Mouse (Mus musculus) hindbrain, embryonic 11.5 days (tissue): ENCODE results near the gene Cic. TPM values are rescaled to one million over a fixed set of nuclear protein-coding genes. Genes with fewer than 3 reads are reported as not detected.

ENCODE experiments used
- ATAC-seq: fragments of 200-750 bp; cut with Nextera tagmentation; 2 replicates; pipeline ENCODE4 v1.8.0; 2017; ENCODE audit warnings: mild to moderate bottlenecking, moderate TSS enrichment, moderate library complexity; ENCODE audit not compliant: low FRiP score
- DNase-seq: peaks from one replicate; pipeline ENCODE4 v3.0.0-alpha.2; 2015; ENCODE audit warnings: low spot score
- H3K27ac ChIP-seq: fragments of 300-500 bp; sonication (generic); 2 replicates; pipeline ENCODE4 v1.5.1; 2014; ENCODE audit warnings: mild to moderate bottlenecking, low read depth, low read length
- H3K27me3 ChIP-seq: fragments of 300-500 bp; sonication (generic); 2 replicates; pipeline ENCODE4 v1.6.1; 2014; ENCODE audit warnings: mild to moderate bottlenecking, low read length, moderate library complexity, mixed read lengths; ENCODE audit not compliant: control insufficient read depth, insufficient read depth
- H3K36me3 ChIP-seq: fragments of 300-500 bp; sonication (generic); 2 replicates; pipeline ENCODE4 v1.6.1; 2014; ENCODE audit warnings: mild to moderate bottlenecking, low read length, moderate library complexity, mixed read lengths; ENCODE audit not compliant: control insufficient read depth, insufficient read depth
- H3K4me1 ChIP-seq: fragments of 300-500 bp; sonication (generic); replicated peaks from 2 replicates; pipeline ENCODE4 v1.6.1; 2014; ENCODE audit warnings: low read length, mixed read lengths; ENCODE audit not compliant: control insufficient read depth, insufficient read depth
- H3K4me2 ChIP-seq: fragments of 300-500 bp; sonication (generic); replicated peaks from 2 replicates; pipeline ENCODE4 v1.6.1; 2014; ENCODE audit warnings: mild to moderate bottlenecking, low read depth, low read length
- H3K4me3 ChIP-seq: fragments of 300-500 bp; sonication (generic); 2 replicates; pipeline ENCODE4 v1.5.1; 2014; ENCODE audit warnings: low read depth, low read length
- H3K9ac ChIP-seq: fragments of 300-500 bp; sonication (generic); 2 replicates; pipeline ENCODE4 v1.6.1; 2014; ENCODE audit warnings: low read depth, low read length
- H3K9me3 ChIP-seq: fragments of 300-500 bp; sonication (generic); 2 replicates; pipeline ENCODE4 v1.6.1; 2016; ENCODE audit warnings: low read length; ENCODE audit not compliant: control insufficient read depth
- WGBS: fragments of 180-500 bp; shearing (Covaris S2); extraction: QIAGEN DNeasy Blood & Tissue Kit; methylation state at CpG from one replicate; pipeline ENCODE4 v1.1.7; 2014; 5-methylcytosine and 5-hydroxymethylcytosine counted together
- polyA plus RNA-seq: library from polyadenylated mRNA; unstranded; fragments of >200 nt; fragmentation: Nextera tagmentation; extraction: Ambion mirVana; gene quantifications from 2 replicates; pipeline ENCODE4 v1.2.1, GENCODE M21; 2014

Gene Cic
- polyA plus RNA-seq, 1 experiment from 2014 or later, result 39.0 TPM

GRCm38 (mm10) chr7:25290463-25290862 lies 23.0 kb downstream of the Cic start:
- Histone ChIP-seq H3K9me3 (no peaks in the 10 kb centered on the region), H3K4me2 (no peak overlapping the region), H3K36me3 (peaks cover 42% of the 10 kb centered on the region), H3K9ac (no peak overlapping the region), H3K27me3 (no peaks in the 10 kb centered on the region), H3K27ac (no peak overlapping the region), H3K4me1 (no peaks in the 10 kb centered on the region), H3K4me3 (no peak overlapping the region)
- ATAC-seq, result no peak
- 95% methylated on average over 1 of the region's 1 CpGs for WGBS
- DNase-seq, result no peak

- WGBS, result 94% methylated on average over 2 of the region's 2 CpGs
- no peak for ATAC-seq
Measured at GRCm38 (mm10) chr7:25290911-25291310, 23.4 kb downstream of the Cic start.

GRCm38 (mm10) chr7:25292107-25292506 lies 24.6 kb downstream of the Cic start:
- Histone ChIP-seq H3K4me3 (no peak overlapping the region; the same call in 1 of the 2 replicates), H3K4me2 (no peak overlapping the region), H3K27ac (no peak overlapping the region), H3K36me3 (peaks cover 40% of the 10 kb centered on the region), H3K9me3 (no peaks in the 10 kb centered on the region), H3K9ac (no peak overlapping the region), H3K4me1 (no peaks in the 10 kb centered on the region), H3K27me3 (no peaks in the 10 kb centered on the region)
- WGBS, result 67% methylated on average over 7 of the region's 7 CpGs
- ATAC-seq (no peak), DNase-seq (no peak)

More at GRCm38 (mm10) chr7:25290911-25291310, 23.4 kb downstream of the Cic start:
- H3K36me3 ChIP-seq, result peaks cover 42% of the 10 kb centered on the region
- H3K27ac ChIP-seq, result no peak overlapping the region
- no peak for DNase-seq
- no peaks in the 10 kb centered on the region for H3K27me3 ChIP-seq
- no peak overlapping the region for H3K4me3 ChIP-seq
- no peak overlapping the region for H3K4me2 ChIP-seq
- H3K9ac ChIP-seq, result no peak overlapping the region
- H3K4me1 ChIP-seq, result no peaks in the 10 kb centered on the region
- H3K9me3 ChIP-seq, result no peaks in the 10 kb centered on the region

GRCm38 (mm10) chr7:25293191-25293739 lies 25.8 kb downstream of the Cic start:
- ATAC-seq (no peak), DNase-seq (no peak)
- no peak overlapping the region for H3K4me3 ChIP-seq
- WGBS, result 93% methylated on average over 9 of the region's 10 CpGs
- H3K36me3 ChIP-seq, result peaks cover 35% of the 10 kb centered on the region
- no peak overlapping the region for H3K4me2 ChIP-seq
- H3K27ac ChIP-seq, result no peak overlapping the region
- H3K9ac ChIP-seq, result no peak overlapping the region
- H3K27me3 ChIP-seq, result no peaks in the 10 kb centered on the region
- no peaks in the 10 kb centered on the region for H3K4me1 ChIP-seq
- no peaks in the 10 kb centered on the region for H3K9me3 ChIP-seq

DNA sequence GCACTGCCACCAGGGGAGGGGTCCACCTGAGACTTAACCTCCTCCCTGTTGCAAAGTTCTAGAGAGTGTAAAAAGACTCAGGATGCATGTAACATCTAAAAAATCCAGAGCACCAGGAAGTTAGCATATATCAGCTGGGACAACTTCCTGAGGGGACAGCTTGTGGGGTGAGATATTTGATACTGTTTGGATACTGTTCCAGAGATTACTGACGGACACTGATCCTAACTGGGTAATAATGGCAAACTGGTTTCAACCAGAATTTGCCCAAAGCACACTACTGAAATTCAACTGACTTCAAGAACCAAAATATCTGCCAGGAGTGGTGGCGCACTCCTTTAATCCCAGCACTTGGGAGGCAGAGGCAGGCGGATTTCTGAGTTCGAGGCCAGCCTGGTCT lies 27.0 kb downstream of the Cic start:
- H3K36me3 ChIP-seq, result peaks cover 23% of the 10 kb centered on the region
- no peaks in the 10 kb centered on the region for H3K9me3 ChIP-seq
- H3K4me2 ChIP-seq, result no peak overlapping the region
- H3K9ac ChIP-seq, result no peak overlapping the region
- no peak overlapping the region for H3K4me3 ChIP-seq
- H3K27me3 ChIP-seq, result no peaks in the 10 kb centered on the region
- H3K4me1 ChIP-seq, result no peaks in the 10 kb centered on the region
- no peak overlapping the region for H3K27ac ChIP-seq
- no peak for DNase-seq
- 91% methylated on average over 4 of the region's 4 CpGs for WGBS
- ATAC-seq, result no peak

GRCm38 (mm10) chr7:25294960-25295722 lies 27.6 kb downstream of the Cic start:
- Histone ChIP-seq H3K4me2 (no peak overlapping the region), H3K4me3 (no peak overlapping the region), H3K4me1 (no peaks in the 10 kb centered on the region), H3K36me3 (peaks cover 19% of the 10 kb centered on the region), H3K9ac (no peak overlapping the region), H3K27me3 (no peaks in the 10 kb centered on the region), H3K9me3 (no peaks in the 10 kb centered on the region), H3K27ac (no peak overlapping the region)
- ATAC-seq, result no peak
- no peak for DNase-seq
- 90% methylated on average over 12 of the region's 12 CpGs for WGBS

GRCm38 (mm10) chr7:25296945-25297453 lies 29.5 kb downstream of the Cic start:
- under 1% methylated on average over 21 of the region's 21 CpGs for WGBS
- peak overlapping the region; percentile 75 for H3K4me2 ChIP-seq
- H3K27ac ChIP-seq, result peak overlapping the region; percentile 87
- no peaks in the 10 kb centered on the region for H3K4me1 ChIP-seq
- H3K9me3 ChIP-seq, result no peaks in the 10 kb centered on the region
- ATAC-seq (no peak), DNase-seq (peak; percentile 64)
- H3K4me3 ChIP-seq, result peak overlapping the region; percentile 78
- no peaks in the 10 kb centered on the region for H3K27me3 ChIP-seq
- H3K36me3 ChIP-seq, result peaks cover 11% of the 10 kb centered on the region
- peak overlapping the region; percentile 85 for H3K9ac ChIP-seq

- Histone ChIP-seq H3K9me3 (no peaks in the 10 kb centered on the region), H3K4me1 (no peaks in the 10 kb centered on the region), H3K36me3 (peaks cover 8% of the 10 kb centered on the region), H3K4me3 (peak within 1 kb of the TSS; percentile 78), H3K27ac (peak within 1 kb of the TSS; percentile 87), H3K4me2 (peak within 1 kb of the TSS; percentile 75), H3K9ac (peak within 1 kb of the TSS; percentile 85), H3K27me3 (no peaks in the 10 kb centered on the region)
- DNase-seq (peak; percentile 94), ATAC-seq (peak; percentile 94)
- under 1% methylated on average over 52 of the region's 52 CpGs for WGBS
Measured at GRCm38 (mm10) chr7:25297454-25298325, 30.2 kb downstream of the Cic start, which contains the start of gene Pafah1b3. TSS of gene Pafah1b3 (minus strand) at chr7:25297986.
